7 mouse cellular contexts compared by ENCODE assay signal in genomic region chr3:27461037-27461436, GRCm38 (mm10).
A peak's percentile ranks its signal among the peaks of the same experiment; 100 is the strongest.
DNase-seq lines count a peak whose midpoint lies in the region; ATAC-seq and TF ChIP-seq lines count a peak whose summit lies in the region.

No protein-coding gene starts in this region.

- no peaks in the 10 kb centered on the region for H3K27me3 ChIP-seq in cerebellum, adult 2 months (ENCODE audit: control insufficient read depth, insufficient read depth, low read length)
- H3K27me3 ChIP-seq in midbrain, embryonic 11.5 days (ENCODE audit: control insufficient read depth, insufficient read depth, low read length) = no peaks in the 10 kb centered on the region

- H3K36me3 ChIP-seq in midbrain, embryonic 11.5 days (ENCODE audit: control insufficient read depth, insufficient read depth, low read length) = peaks cover 4% of the 10 kb centered on the region; the same call in 1 of the 2 replicates

- H3K9ac ChIP-seq in midbrain, embryonic 11.5 days (ENCODE audit: low read length) = no peak overlapping the region

- H3K4me3 ChIP-seq in cerebellum, adult 2 months (replicated peaks; ENCODE audit: insufficient read depth, low read depth, low read length) = no peak overlapping the region
- H3K4me3 ChIP-seq in left cerebral cortex, adult 2 months = no peak overlapping the region
- no peak overlapping the region for H3K4me3 ChIP-seq in midbrain, embryonic 11.5 days (ENCODE audit: low read depth, low read length)

- peak; percentile 26 for DNase-seq in WW6 (ENCODE audit: low read depth, low spot score)
- peak; percentile 64 to 66 for DNase-seq in cerebellum, adult 2 months
- peak; percentile 37 to 72 for DNase-seq in frontal cortex, postnatal 10 days (ENCODE audit: low spot score in 2 of 2)
- peak; percentile 73 to 82 for DNase-seq in left cerebral cortex, adult 2 months (ENCODE audit: extremely low spot score in 1 of 2, low spot score in 2 of 2)
- DNase-seq in midbrain, embryonic 11.5 days (ENCODE audit: low spot score, missing footprints) = peak; percentile 94
- peak; percentile 77 for DNase-seq in skeletal muscle tissue, adult 2 months (ENCODE audit: low read depth, low spot score)

- H3K27ac ChIP-seq in cerebellum, adult 2 months (ENCODE audit: insufficient read depth, low read length) = no peak overlapping the region
- H3K27ac ChIP-seq in left cerebral cortex, adult 2 months = no peak overlapping the region
- H3K27ac ChIP-seq in midbrain, embryonic 11.5 days (ENCODE audit: low read depth, low read length) = no peak overlapping the region

- intact Hi-C loops in left cerebral cortex, adult 2 months (cut with DNase I) = loop anchor here (2.0 to 5.0 kb wide), 4 partner anchors 189 to 648 kb away; no protein-coding TSS in a partner anchor

- peak; percentile 89 for TF ChIP-seq CTCF in cerebellum, adult 2 months (IDR thresholded peaks at IDR 0.05; ENCODE audit: borderline replicate concordance, insufficient read depth, low read depth, low read length)
- peak; percentile 94 for TF ChIP-seq CTCF in left cerebral cortex, adult 2 months (IDR thresholded peaks at IDR 0.05)

- H3K4me2 ChIP-seq in midbrain, embryonic 11.5 days = no peak overlapping the region

- 55% methylated on average over 1 of the region's 1 CpGs for WGBS in cerebellum, adult 2 months
- 75% methylated on average over 1 of the region's 1 CpGs for WGBS in midbrain, embryonic 11.5 days

- no peak for TF ChIP-seq POLR2A in cerebellum, adult 2 months (IDR thresholded peaks at IDR 0.05; ENCODE audit: borderline replicate concordance, insufficient read depth, low read length)

- ATAC-seq in inflammation-experienced regulatory T-cells, adult 6 months = peak; percentile 43
- peak; percentile 64; the same call in 1 of the 2 replicates for ATAC-seq in midbrain, embryonic 11.5 days (ENCODE audit: low FRiP score)

- H3K9me3 ChIP-seq in midbrain, embryonic 11.5 days (ENCODE audit: control insufficient read depth, low read length) = no peaks in the 10 kb centered on the region

- H3K4me1 ChIP-seq in cerebellum, adult 2 months (ENCODE audit: control insufficient read depth, insufficient read depth, low read length) = no peaks in the 10 kb centered on the region
- H3K4me1 ChIP-seq in midbrain, embryonic 11.5 days (ENCODE audit: control insufficient read depth, insufficient read depth, low read length) = no peaks in the 10 kb centered on the region

Comparison
In these comparisons a context has a peak if more than half of its experiments do, and no peak if none do; other contexts are left out.
1. DNase-seq: peak in every context shown above with its lines; median percentile 94 in midbrain, embryonic 11.5 days; 78 in left cerebral cortex, adult 2 months; 77 in skeletal muscle tissue, adult 2 months; 65 in cerebellum, adult 2 months; 54 in frontal cortex, postnatal 10 days; 26 in WW6.